Mouse (Mus musculus): Measurements from ENCODE around the gene Kalrn.
A peak's percentile ranks its signal among the peaks of the same experiment; 100 is the strongest.

DNA sequence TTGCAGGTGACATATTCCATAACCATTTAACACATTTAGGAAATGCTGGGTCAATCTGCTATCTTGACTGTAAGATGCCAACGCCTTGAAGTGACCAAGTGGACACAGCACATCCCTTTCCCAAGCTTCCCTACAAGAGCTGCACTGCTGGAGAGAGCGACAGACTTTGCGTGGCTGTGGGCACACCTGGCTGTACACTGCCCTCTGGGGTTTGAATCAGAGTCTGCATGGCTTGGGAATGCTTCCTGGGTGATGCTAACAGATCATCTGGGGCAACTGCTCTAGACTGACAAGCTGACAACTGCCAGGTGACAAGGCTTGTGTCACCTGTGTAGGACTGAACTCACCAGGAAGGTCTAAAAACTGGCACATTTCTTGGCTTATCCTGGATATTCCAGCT is 388.6 kb downstream of the Kalrn start:
- peak; percentile 13; the same call in 1 of the 2 replicates for TF ChIP-seq CTCF (IDR thresholded peaks at IDR 0.05; ENCODE audit: extremely low read depth, insufficient read length, insufficient replicate concordance, low read depth, low read length)
- TF ChIP-seq POLR2A (IDR thresholded peaks at IDR 0.05; ENCODE audit: low read depth, low read length): no peak
